Mouse (Mus musculus): ENCODE results near the gene Iqcf6. TPM values are rescaled to one million over a fixed set of nuclear protein-coding genes. Genes with fewer than 3 reads are reported as not detected.
"Not testable (repeated sequence)": the region's sequence is repeated elsewhere in the genome, so short reads cannot be mapped to it uniquely, and the experiment has no call there.

The Iqcf6 gene
- not detected for total RNA-seq (2021)
- long read RNA-seq, experiment 1 = 0 reads
- long read RNA-seq, experiment 2 = 0 reads

GRCm38 (mm10) chr9:106626282-106626681 lies at the start of gene Iqcf6:
TSS of gene Iqcf6 (plus strand) at chr9:106626582.
- DNase-seq (ENCODE audit: low spot score in 2 of 2) = no peak

- DNase-seq (ENCODE audit: low spot score in 2 of 2) = peak in 1 of 2 experiments; percentile 34
Observed at GRCm38 (mm10) chr9:106580016-106580415, 46.4 kb upstream of the Iqcf6 start.

GRCm38 (mm10) chr9:106582552-106582951 lies 43.8 kb upstream of the Iqcf6 start:
- no peak for DNase-seq (ENCODE audit: low spot score in 2 of 2)

- no peak for DNase-seq (ENCODE audit: low spot score in 2 of 2)
Observed at GRCm38 (mm10) chr9:106592158-106592557, 34.2 kb upstream of the Iqcf6 start.

GRCm38 (mm10) chr9:106595402-106595801 lies 31.0 kb upstream of the Iqcf6 start:
- not testable (repeated sequence) for DNase-seq (ENCODE audit: low spot score in 2 of 2)

- no peak for DNase-seq (ENCODE audit: low spot score in 2 of 2)
Observed at GRCm38 (mm10) chr9:106595836-106596235, 30.5 kb upstream of the Iqcf6 start.

- no peak for DNase-seq (ENCODE audit: low spot score in 2 of 2)
Observed at GRCm38 (mm10) chr9:106598466-106598865, 27.9 kb upstream of the Iqcf6 start.

GRCm38 (mm10) chr9:106600546-106600945 lies 25.8 kb upstream of the Iqcf6 start:
- peak; percentile 57 to 78 for DNase-seq (ENCODE audit: low spot score in 2 of 2)

- DNase-seq (ENCODE audit: low spot score in 2 of 2) = peak in 1 of 2 experiments; percentile 45
Observed at GRCm38 (mm10) chr9:106610727-106611126, 15.7 kb upstream of the Iqcf6 start.

- DNase-seq (ENCODE audit: low spot score in 2 of 2) = no peak
Observed at GRCm38 (mm10) chr9:106613951-106614350, 12.4 kb upstream of the Iqcf6 start.

- DNase-seq (ENCODE audit: low spot score in 2 of 2) = no peak
Observed at GRCm38 (mm10) chr9:106614616-106615015, 11.8 kb upstream of the Iqcf6 start.

GRCm38 (mm10) chr9:106616306-106616705 lies 10.1 kb upstream of the Iqcf6 start:
- no peak for DNase-seq (ENCODE audit: low spot score in 2 of 2)

GRCm38 (mm10) chr9:106617496-106617895 lies 8.9 kb upstream of the Iqcf6 start:
- DNase-seq (ENCODE audit: low spot score in 2 of 2) = peak; percentile 70 to 90

GRCm38 (mm10) chr9:106627796-106628195 lies 1.4 kb downstream of the Iqcf6 start:
- not testable (repeated sequence) for DNase-seq (ENCODE audit: low spot score in 2 of 2)

GRCm38 (mm10) chr9:106632185-106632584 lies 5.8 kb downstream of the Iqcf6 start:
- no peak for DNase-seq (ENCODE audit: low spot score in 2 of 2)

GRCm38 (mm10) chr9:106638154-106638553 lies 11.8 kb downstream of the Iqcf6 start:
- no peak for DNase-seq (ENCODE audit: low spot score in 2 of 2)

GRCm38 (mm10) chr9:106641346-106641745 lies 15.0 kb downstream of the Iqcf6 start:
- DNase-seq (ENCODE audit: low spot score in 2 of 2) = no peak

GRCm38 (mm10) chr9:106643128-106643527 lies 16.7 kb downstream of the Iqcf6 start:
- DNase-seq (ENCODE audit: low spot score in 2 of 2) = peak; percentile 77 to 86

- no peak for DNase-seq (ENCODE audit: low spot score in 2 of 2)
Observed at GRCm38 (mm10) chr9:106643787-106644186, 17.4 kb downstream of the Iqcf6 start.

GRCm38 (mm10) chr9:106645684-106646271 lies 19.4 kb downstream of the Iqcf6 start:
- peak in 1 of 2 experiments; percentile 63 for DNase-seq (ENCODE audit: low spot score in 2 of 2)

GRCm38 (mm10) chr9:106647226-106647625 lies 20.8 kb downstream of the Iqcf6 start:
- DNase-seq (ENCODE audit: low spot score in 2 of 2) = no peak

- peak in 1 of 2 experiments; percentile 28 for DNase-seq (ENCODE audit: low spot score in 2 of 2)
Observed at GRCm38 (mm10) chr9:106652720-106653119, 26.3 kb downstream of the Iqcf6 start.

Measured in layer of hippocampus, postnatal 14 days (tissue).